Mouse (Mus musculus): ENCODE measurements around the gene Dusp6. TPM values are rescaled to one million over a fixed set of nuclear protein-coding genes. Genes with fewer than 3 reads are reported as not detected.

Dusp6 gene
- polyA plus RNA-seq, 1 experiment from 2014 or later: 187 TPM

DNA sequence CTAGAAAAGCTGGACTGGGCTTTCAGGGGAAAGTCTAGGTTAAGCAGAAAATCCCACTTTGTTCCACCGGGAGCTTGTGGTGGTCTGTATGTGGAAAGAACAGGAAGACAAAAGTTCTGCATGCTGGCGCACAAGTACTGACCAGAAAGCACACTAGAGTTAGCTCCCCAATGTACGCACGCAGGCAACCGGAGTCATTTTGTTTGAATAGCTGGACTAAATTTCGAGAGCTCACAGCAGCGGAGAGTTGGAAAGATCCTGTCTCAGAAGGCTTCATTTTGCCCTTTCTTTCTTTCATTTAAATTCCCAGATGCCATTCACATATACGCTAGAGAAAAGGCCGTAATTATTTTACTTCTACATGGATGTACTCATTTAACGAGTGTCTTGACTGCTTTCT, 20.3 kb upstream of the Dusp6 start:
- DNase-seq (ENCODE audit: low spot score) (no peak), ATAC-seq (ENCODE audit: insufficient number of reproducible peaks, low FRiP score, low TSS enrichment, low read depth) (no peak)
- WGBS: 78% methylated on average over 10 of the region's 10 CpGs
- H3K9ac ChIP-seq (ENCODE audit: low read length): no peak overlapping the region
- no peak overlapping the region for H3K4me3 ChIP-seq (ENCODE audit: low read depth, low read length)
- no peaks in the 10 kb centered on the region for H3K36me3 ChIP-seq (ENCODE audit: control insufficient read depth, insufficient read depth, low read length)
- no peak overlapping the region; the same call in 1 of the 2 replicates for H3K27ac ChIP-seq (replicated peaks; ENCODE audit: low read depth, low read length)
- no peaks in the 10 kb centered on the region for H3K27me3 ChIP-seq (ENCODE audit: control insufficient read depth, insufficient read depth, low read length)
- H3K9me3 ChIP-seq (ENCODE audit: control insufficient read depth, low read length): no peaks in the 10 kb centered on the region
- H3K4me2 ChIP-seq (ENCODE audit: low read depth, severe bottlenecking): no peak overlapping the region
- H3K4me1 ChIP-seq (ENCODE audit: control insufficient read depth, insufficient read depth, low read length): peaks cover 9% of the 10 kb centered on the region

DNA sequence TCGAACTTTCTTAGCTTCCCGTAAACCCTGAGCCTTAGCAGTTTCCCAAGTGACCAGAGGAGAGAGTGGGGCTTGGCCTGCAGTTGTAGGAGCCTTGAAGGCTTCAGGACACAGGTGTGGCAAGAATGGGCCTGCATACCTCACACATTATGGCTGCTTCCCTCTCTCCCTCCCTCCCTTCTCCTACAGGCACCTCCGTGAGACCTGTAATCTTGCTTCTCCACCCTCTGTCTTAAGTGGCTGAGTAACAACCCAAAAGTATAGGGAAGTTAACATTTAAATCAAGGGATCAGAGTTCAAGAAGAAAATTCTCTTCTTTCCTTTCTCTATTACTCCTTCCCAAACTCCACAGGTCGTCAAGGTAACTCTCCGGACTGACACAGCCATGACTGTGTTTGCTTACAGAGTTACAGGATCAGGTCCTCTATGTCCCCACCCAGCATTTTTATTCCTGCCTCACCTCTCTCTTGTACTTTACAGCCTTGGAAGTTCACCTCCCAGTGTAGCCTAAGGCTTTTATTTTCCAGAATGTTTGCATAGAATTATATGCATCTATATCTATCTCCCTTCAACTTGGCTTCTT, 19.0 kb upstream of the Dusp6 start:
- ATAC-seq (ENCODE audit: insufficient number of reproducible peaks, low FRiP score, low TSS enrichment, low read depth) (no peak), DNase-seq (ENCODE audit: low spot score) (no peak)
- Histone ChIP-seq H3K4me1 (ENCODE audit: control insufficient read depth, insufficient read depth, low read length) (peaks cover 6% of the 10 kb centered on the region), H3K9ac (ENCODE audit: low read length) (no peak overlapping the region), H3K36me3 (ENCODE audit: control insufficient read depth, insufficient read depth, low read length) (no peaks in the 10 kb centered on the region), H3K27me3 (ENCODE audit: control insufficient read depth, insufficient read depth, low read length) (no peaks in the 10 kb centered on the region), H3K4me2 (ENCODE audit: low read depth, severe bottlenecking) (no peak overlapping the region), H3K27ac (replicated peaks; ENCODE audit: low read depth, low read length) (no peak overlapping the region), H3K9me3 (ENCODE audit: control insufficient read depth, low read length) (no peaks in the 10 kb centered on the region), H3K4me3 (ENCODE audit: low read depth, low read length) (no peak overlapping the region)
- 48% methylated on average over 5 of the region's 5 CpGs for WGBS

DNA sequence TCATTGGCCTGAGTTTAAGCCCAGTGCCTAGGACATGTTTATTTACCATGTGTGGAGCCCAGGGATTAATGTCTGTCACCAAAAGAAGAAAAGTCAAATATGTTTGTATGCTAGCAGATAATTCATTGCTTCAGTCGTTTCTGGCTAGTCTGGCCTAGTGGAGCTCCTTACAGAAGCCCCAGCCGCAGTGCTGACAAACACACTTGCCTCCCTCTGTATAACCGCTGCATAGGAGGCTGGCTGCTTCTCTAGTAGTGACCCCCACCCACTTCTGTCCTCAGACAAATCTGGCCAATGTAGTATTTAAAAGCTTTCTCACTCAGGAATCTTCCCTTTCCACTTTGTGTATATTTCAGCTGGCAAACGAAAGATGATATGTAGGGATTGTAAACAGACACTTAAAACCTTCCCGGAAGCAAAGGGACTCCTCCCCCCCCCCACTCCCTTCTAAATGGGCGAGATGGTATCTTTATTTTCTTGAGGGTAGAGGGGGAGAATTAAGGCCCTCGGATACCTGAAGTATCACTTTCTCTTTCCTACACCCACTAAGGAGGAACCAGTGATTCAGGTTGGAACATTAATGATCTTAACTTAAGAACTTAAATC, 18.3 kb upstream of the Dusp6 start:
- H3K4me1 ChIP-seq (ENCODE audit: control insufficient read depth, insufficient read depth, low read length): peaks cover 6% of the 10 kb centered on the region
- H3K4me2 ChIP-seq (ENCODE audit: low read depth, severe bottlenecking): no peak overlapping the region
- WGBS: 38% methylated on average over 7 of the region's 7 CpGs
- H3K9me3 ChIP-seq (ENCODE audit: control insufficient read depth, low read length): no peaks in the 10 kb centered on the region
- H3K27ac ChIP-seq (replicated peaks; ENCODE audit: low read depth, low read length): no peak overlapping the region
- no peak overlapping the region for H3K9ac ChIP-seq (ENCODE audit: low read length)
- H3K27me3 ChIP-seq (ENCODE audit: control insufficient read depth, insufficient read depth, low read length): no peaks in the 10 kb centered on the region
- H3K4me3 ChIP-seq (ENCODE audit: low read depth, low read length): no peak overlapping the region
- DNase-seq (ENCODE audit: low spot score) (no peak), ATAC-seq (ENCODE audit: insufficient number of reproducible peaks, low FRiP score, low TSS enrichment, low read depth) (no peak)
- H3K36me3 ChIP-seq (ENCODE audit: control insufficient read depth, insufficient read depth, low read length): no peaks in the 10 kb centered on the region

DNA sequence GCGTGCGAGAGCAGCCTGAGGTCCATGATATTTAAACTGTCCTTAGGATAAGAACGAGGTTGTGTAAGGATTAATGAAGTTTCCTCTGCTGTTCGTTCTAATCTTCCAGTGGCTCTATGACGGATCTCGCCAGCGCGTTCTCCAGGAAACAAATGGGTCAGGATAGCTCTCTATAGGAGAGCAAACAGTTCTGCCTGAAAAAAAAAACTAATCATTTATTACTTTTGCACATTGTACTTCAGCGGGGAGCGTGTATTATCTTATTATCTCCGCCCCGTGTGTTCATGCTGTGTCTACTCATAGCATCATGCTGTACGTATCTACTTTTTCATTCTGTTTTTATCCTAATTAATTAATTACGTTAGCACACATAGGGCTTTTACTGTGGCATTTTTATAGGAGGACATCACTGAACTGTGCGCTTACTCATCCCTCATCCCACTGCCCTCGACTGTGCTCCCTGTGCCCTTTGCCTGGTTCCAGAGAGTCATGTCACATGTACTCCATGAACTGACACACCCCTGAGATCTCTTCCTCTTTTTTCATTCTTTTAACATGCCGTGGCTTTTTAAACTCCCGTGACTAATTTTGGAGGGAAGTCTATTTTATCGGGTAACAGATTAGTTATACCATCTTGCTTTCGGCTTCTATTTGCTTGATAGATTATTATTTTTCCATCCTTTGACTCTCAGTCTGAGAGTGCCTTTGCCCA, 16.1 kb upstream of the Dusp6 start:
- ATAC-seq (ENCODE audit: insufficient number of reproducible peaks, low FRiP score, low TSS enrichment, low read depth) (no peak), DNase-seq (ENCODE audit: low spot score) (no peak)
- no peaks in the 10 kb centered on the region for H3K27me3 ChIP-seq (ENCODE audit: control insufficient read depth, insufficient read depth, low read length)
- H3K4me1 ChIP-seq (ENCODE audit: control insufficient read depth, insufficient read depth, low read length): peaks cover 6% of the 10 kb centered on the region
- WGBS: 90% methylated on average over 20 of the region's 20 CpGs
- no peaks in the 10 kb centered on the region for H3K36me3 ChIP-seq (ENCODE audit: control insufficient read depth, insufficient read depth, low read length)
- no peak overlapping the region for H3K27ac ChIP-seq (replicated peaks; ENCODE audit: low read depth, low read length)
- no peak overlapping the region for H3K4me3 ChIP-seq (ENCODE audit: low read depth, low read length)
- no peak overlapping the region for H3K4me2 ChIP-seq (ENCODE audit: low read depth, severe bottlenecking)
- H3K9ac ChIP-seq (ENCODE audit: low read length): no peak overlapping the region
- no peaks in the 10 kb centered on the region for H3K9me3 ChIP-seq (ENCODE audit: control insufficient read depth, low read length)

DNA sequence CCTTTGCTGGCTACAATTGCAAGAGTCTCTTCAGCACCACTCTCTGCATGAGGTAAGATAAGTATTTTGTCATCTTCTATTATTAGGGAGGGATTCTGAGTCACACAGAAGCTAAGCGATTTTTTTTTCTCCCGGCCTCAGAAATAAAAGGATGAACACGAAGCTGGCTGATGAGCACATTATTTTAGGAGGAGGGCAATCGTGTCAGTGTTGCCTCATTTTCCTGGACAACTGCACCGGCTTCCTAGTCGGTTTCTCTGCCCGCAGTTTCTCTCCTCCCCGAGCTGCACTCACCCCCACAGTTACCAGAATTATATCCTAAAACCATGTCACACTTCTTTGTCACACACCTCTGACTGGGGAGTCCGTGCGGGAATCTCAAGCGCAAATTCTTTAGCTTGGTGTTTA, 12.2 kb upstream of the Dusp6 start:
- Histone ChIP-seq H3K4me2 (ENCODE audit: low read depth, severe bottlenecking) (no peak overlapping the region), H3K4me3 (ENCODE audit: low read depth, low read length) (no peak overlapping the region), H3K36me3 (ENCODE audit: control insufficient read depth, insufficient read depth, low read length) (no peaks in the 10 kb centered on the region), H3K9me3 (ENCODE audit: control insufficient read depth, low read length) (no peaks in the 10 kb centered on the region), H3K27ac (replicated peaks; ENCODE audit: low read depth, low read length) (no peak overlapping the region), H3K9ac (ENCODE audit: low read length) (no peak overlapping the region), H3K4me1 (ENCODE audit: control insufficient read depth, insufficient read depth, low read length) (no peaks in the 10 kb centered on the region), H3K27me3 (ENCODE audit: control insufficient read depth, insufficient read depth, low read length) (no peaks in the 10 kb centered on the region)
- 79% methylated on average over 11 of the region's 11 CpGs for WGBS
- no peak for DNase-seq (ENCODE audit: low spot score)
- ATAC-seq (ENCODE audit: insufficient number of reproducible peaks, low FRiP score, low TSS enrichment, low read depth): no peak

DNA sequence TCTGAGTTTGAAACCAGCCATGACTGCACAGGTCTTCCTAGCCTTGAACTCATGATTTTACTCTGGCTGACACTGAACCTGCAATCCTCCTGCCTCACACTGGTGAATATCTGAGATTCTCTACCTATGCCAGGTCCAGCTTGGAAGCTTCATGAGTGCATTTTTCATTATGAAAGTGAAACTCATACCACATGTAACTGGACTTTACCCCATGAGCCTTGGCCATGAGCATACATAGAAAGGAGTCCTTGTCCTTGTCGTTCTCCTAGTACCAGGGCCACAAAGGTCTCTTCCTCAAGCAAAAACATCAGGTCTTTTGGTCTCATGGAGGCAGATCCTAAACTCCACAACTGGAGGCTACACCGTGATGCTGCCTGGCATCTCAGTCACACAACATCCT, 9.6 kb upstream of the Dusp6 start:
- DNase-seq (ENCODE audit: low spot score): no peak
- H3K4me1 ChIP-seq (ENCODE audit: control insufficient read depth, insufficient read depth, low read length): no peaks in the 10 kb centered on the region
- H3K27ac ChIP-seq (replicated peaks; ENCODE audit: low read depth, low read length): no peak overlapping the region
- no peak overlapping the region for H3K9ac ChIP-seq (ENCODE audit: low read length)
- no peak overlapping the region for H3K4me2 ChIP-seq (ENCODE audit: low read depth, severe bottlenecking)
- H3K9me3 ChIP-seq (ENCODE audit: control insufficient read depth, low read length): no peaks in the 10 kb centered on the region
- H3K4me3 ChIP-seq (ENCODE audit: low read depth, low read length): no peak overlapping the region
- WGBS: 87% methylated on average over 2 of the region's 2 CpGs
- no peak for ATAC-seq (ENCODE audit: insufficient number of reproducible peaks, low FRiP score, low TSS enrichment, low read depth)
- no peaks in the 10 kb centered on the region for H3K36me3 ChIP-seq (ENCODE audit: control insufficient read depth, insufficient read depth, low read length)
- H3K27me3 ChIP-seq (ENCODE audit: control insufficient read depth, insufficient read depth, low read length): no peaks in the 10 kb centered on the region

DNA sequence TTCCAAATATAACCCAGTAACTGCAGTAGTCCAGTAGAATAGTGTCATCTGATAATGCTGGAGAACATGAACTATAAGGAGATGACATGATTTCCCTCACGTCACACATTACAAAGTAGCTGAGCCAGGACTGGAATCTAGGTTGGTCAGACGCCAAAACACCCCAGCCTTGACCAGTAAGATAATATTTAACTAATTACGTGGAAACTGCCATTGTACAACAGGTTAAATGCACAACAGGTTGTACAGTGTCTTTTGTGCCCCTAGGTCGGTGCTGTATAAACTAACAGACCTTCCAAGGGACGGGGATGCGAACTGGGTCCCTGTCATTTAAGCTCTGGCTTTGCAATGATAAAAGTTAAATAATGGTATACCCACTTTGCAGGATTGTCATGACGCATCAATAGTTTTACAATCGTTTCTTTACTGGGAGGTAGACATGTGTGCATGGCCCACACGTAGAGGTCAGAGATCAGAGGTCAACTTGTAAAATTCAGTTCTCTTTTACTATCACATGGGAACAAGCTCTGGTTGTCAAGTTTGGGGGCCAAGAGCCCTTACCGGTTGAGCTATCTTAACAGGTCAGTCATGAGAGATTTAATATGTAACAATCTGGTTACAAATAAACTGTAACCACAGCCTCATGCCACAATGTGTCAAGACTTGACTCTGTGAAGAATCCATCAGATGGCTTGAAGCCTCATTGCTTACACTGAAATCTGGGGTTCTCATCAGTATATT, 7.0 kb upstream of the Dusp6 start:
- Histone ChIP-seq H3K4me3 (ENCODE audit: low read depth, low read length) (no peak overlapping the region), H3K9ac (ENCODE audit: low read length) (no peak overlapping the region), H3K27me3 (ENCODE audit: control insufficient read depth, insufficient read depth, low read length) (no peaks in the 10 kb centered on the region), H3K9me3 (ENCODE audit: control insufficient read depth, low read length) (no peaks in the 10 kb centered on the region), H3K4me2 (ENCODE audit: low read depth, severe bottlenecking) (no peak overlapping the region), H3K4me1 (ENCODE audit: control insufficient read depth, insufficient read depth, low read length) (0 out of 2 replicates have a peak, but pooled peaks cover 3% of the 10 kb centered on the region), H3K27ac (replicated peaks; ENCODE audit: low read depth, low read length) (no peak overlapping the region), H3K36me3 (ENCODE audit: control insufficient read depth, insufficient read depth, low read length) (no peaks in the 10 kb centered on the region)
- ATAC-seq (ENCODE audit: insufficient number of reproducible peaks, low FRiP score, low TSS enrichment, low read depth) (no peak), DNase-seq (ENCODE audit: low spot score) (no peak)
- 76% methylated on average over 10 of the region's 10 CpGs for WGBS

DNA sequence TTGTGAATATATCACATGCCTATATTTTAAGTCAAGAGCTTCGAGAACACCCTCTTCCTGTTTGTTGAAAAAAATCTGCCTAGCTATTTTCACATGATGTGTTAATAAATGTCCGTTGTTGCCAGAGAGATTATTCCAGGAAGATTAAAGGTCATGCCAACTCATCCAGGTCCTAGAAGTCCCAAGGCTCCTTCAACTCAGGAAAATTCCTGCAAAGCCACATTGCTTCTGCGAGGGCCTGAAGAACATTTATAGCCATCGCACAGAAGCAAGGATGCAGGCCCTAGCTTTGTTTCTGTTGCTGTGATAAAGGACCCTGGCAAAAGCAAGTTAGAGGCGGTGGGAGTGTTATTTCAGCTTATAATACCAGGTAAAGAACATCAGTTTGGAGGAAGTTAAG, 5.5 kb upstream of the Dusp6 start:
- H3K27me3 ChIP-seq (ENCODE audit: control insufficient read depth, insufficient read depth, low read length): no peaks in the 10 kb centered on the region
- H3K36me3 ChIP-seq (ENCODE audit: control insufficient read depth, insufficient read depth, low read length): no peaks in the 10 kb centered on the region
- DNase-seq (ENCODE audit: low spot score) (no peak), ATAC-seq (ENCODE audit: insufficient number of reproducible peaks, low FRiP score, low TSS enrichment, low read depth) (no peak)
- no peak overlapping the region for H3K9ac ChIP-seq (ENCODE audit: low read length)
- H3K4me1 ChIP-seq (ENCODE audit: control insufficient read depth, insufficient read depth, low read length): 0 out of 2 replicates have a peak, but pooled peaks cover 3% of the 10 kb centered on the region
- no peaks in the 10 kb centered on the region for H3K9me3 ChIP-seq (ENCODE audit: control insufficient read depth, low read length)
- H3K4me3 ChIP-seq (ENCODE audit: low read depth, low read length): no peak overlapping the region
- no peak overlapping the region for H3K27ac ChIP-seq (replicated peaks; ENCODE audit: low read depth, low read length)
- H3K4me2 ChIP-seq (ENCODE audit: low read depth, severe bottlenecking): no peak overlapping the region
- 80% methylated on average over 5 of the region's 5 CpGs for WGBS
